Mouse (Mus musculus): ENCODE data around the gene Olfr456. TPM values are rescaled to one million over a fixed set of nuclear protein-coding genes. Genes with fewer than 3 reads are reported as not detected.

Gene Olfr456
- polyA plus RNA-seq, 1 experiment from 2014 or later, result not detected

Other genes with a start within 250 kb of the Olfr456 start
- 10.4 and 11.4 TPM in 2 replicates for gene Gstk1, start 241.3 kb downstream of the Olfr456 start, polyA plus RNA-seq (2016; fragmentation: Nextera tagmentation; extraction: Ambion mirVana)
- gene Tmem139, start 225.2 kb downstream of the Olfr456 start, polyA plus RNA-seq (2016; fragmentation: Nextera tagmentation; extraction: Ambion mirVana), result 0.26 TPM in 1 of 2 replicates, not detected in the other
- gene Casp2, start 222.2 kb downstream of the Olfr456 start, polyA plus RNA-seq (2016; fragmentation: Nextera tagmentation; extraction: Ambion mirVana), result 76.0 and 79.5 TPM in 2 replicates
- gene Clcn1, start 200.5 kb downstream of the Olfr456 start, polyA plus RNA-seq (2016; fragmentation: Nextera tagmentation; extraction: Ambion mirVana), result 1.3 and 1.8 TPM in 2 replicates
- 4.2 and 4.9 TPM in 2 replicates for gene Fam131b, start 162.6 kb downstream of the Olfr456 start, polyA plus RNA-seq (2016; fragmentation: Nextera tagmentation; extraction: Ambion mirVana)
- 66.7 and 71.5 TPM in 2 replicates for gene Zyx, start 137.6 kb downstream of the Olfr456 start, polyA plus RNA-seq (2016; fragmentation: Nextera tagmentation; extraction: Ambion mirVana)
- 0.81 and 1.3 TPM in 2 replicates for gene Epha1, start 113.9 kb downstream of the Olfr456 start, polyA plus RNA-seq (2016; fragmentation: Nextera tagmentation; extraction: Ambion mirVana)
- not detected in 2 replicates for gene Tas2r143, start 87.0 kb downstream of the Olfr456 start, polyA plus RNA-seq (2016; fragmentation: Nextera tagmentation; extraction: Ambion mirVana)
- not detected in 2 replicates for gene Tas2r135, start 81.8 kb downstream of the Olfr456 start, polyA plus RNA-seq (2016; fragmentation: Nextera tagmentation; extraction: Ambion mirVana)
- gene Tas2r126, start 52.7 kb downstream of the Olfr456 start, polyA plus RNA-seq (2016; fragmentation: Nextera tagmentation; extraction: Ambion mirVana), result not detected in 2 replicates
- gene Olfr458, start 22.0 kb downstream of the Olfr456 start, polyA plus RNA-seq (2016; fragmentation: Nextera tagmentation; extraction: Ambion mirVana), result not detected in 2 replicates
- gene Olfr457, start 10.9 kb downstream of the Olfr456 start, polyA plus RNA-seq (2016; fragmentation: Nextera tagmentation; extraction: Ambion mirVana), result not detected in 2 replicates
- not detected in 2 replicates for gene Olfr455, start 60.4 kb upstream of the Olfr456 start, polyA plus RNA-seq (2016; fragmentation: Nextera tagmentation; extraction: Ambion mirVana)
- gene Tcaf3, start 110.5 kb upstream of the Olfr456 start, polyA plus RNA-seq (2016; fragmentation: Nextera tagmentation; extraction: Ambion mirVana), result not detected in 2 replicates
- gene Tcaf2, start 158.0 kb upstream of the Olfr456 start, polyA plus RNA-seq (2016; fragmentation: Nextera tagmentation; extraction: Ambion mirVana), result 3.2 TPM in 2 replicates
- gene Tcaf1, start 222.9 kb upstream of the Olfr456 start, polyA plus RNA-seq (2016; fragmentation: Nextera tagmentation; extraction: Ambion mirVana), result 182 and 205 TPM in 2 replicates